Mouse (Mus musculus) heart, adult 2 months (tissue): ENCODE measurements around the gene Ift122.

Experiments used
- CTCF ChIP-seq: fragments of 200-600 bp; IDR thresholded peaks from 2 replicates; pipeline ENCODE4 v1.8.1; 2022; ENCODE audit warnings: antibody characterized with exemption, mild to moderate bottlenecking, moderate library complexity
- EP300 ChIP-seq: fragments of 200-500 bp; IDR thresholded peaks from 2 replicates; pipeline ENCODE4 v1.6.1; 2011; ENCODE audit warnings: low read depth, low read length, control low read depth; ENCODE audit not compliant: insufficient read depth
- POLR2A ChIP-seq: fragments of 200-500 bp; IDR thresholded peaks from 2 replicates; pipeline ENCODE4 v1.6.1; 2011; ENCODE audit warnings: mild to moderate bottlenecking, low read depth, low read length, control low read depth; ENCODE audit not compliant: insufficient read depth

DNA sequence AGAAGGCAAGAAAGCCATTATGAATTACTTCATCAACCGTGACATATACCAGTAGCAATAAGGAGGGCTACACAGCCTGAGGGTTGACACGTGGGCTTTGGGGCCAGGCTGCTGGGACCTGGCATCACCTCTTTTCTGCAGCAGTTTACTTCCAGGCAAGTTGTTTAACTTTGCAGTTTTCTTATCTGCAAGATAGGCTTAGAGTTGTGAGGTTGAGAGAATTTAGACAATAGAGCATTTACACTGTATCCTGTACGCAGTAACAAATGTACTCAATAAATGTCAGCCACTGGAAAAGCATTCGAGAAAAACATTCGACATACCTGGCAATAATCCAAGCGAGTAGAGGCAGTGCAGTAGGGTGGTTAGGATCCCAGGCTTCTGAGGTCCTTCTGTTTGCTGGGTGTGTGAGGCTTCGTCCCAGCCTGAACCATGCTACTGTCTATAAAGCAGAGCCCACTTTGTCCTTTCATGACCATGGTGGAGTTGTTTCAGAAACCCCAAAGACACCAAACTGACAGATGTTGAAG is 6.8 kb downstream of the Ift122 start:
- TF ChIP-seq CTCF (no peak), POLR2A (no peak), EP300 (no peak)
